Mouse (Mus musculus) monocyte, adult 2 months (primary cell): Measurements from ENCODE around the gene Gm49339.
"Not testable (repeated sequence)": the region's sequence is repeated elsewhere in the genome, so short reads cannot be mapped to it uniquely, and the experiment has no call there.

Experiments
- DNase-seq, 2 experiments: peaks; one replicate each; pipeline ENCODE4 v3.0.0; 2022; ENCODE audit warnings: low spot score in 2 of 2, low read depth in 1 of 2

The Gm49339 gene

GRCm38 (mm10) chr10:51480397-51480796 lies at the start of gene Gm49339, which contains the start of gene Lilr4b:
Gm49339 (plus strand) TSS chr10:51480612.
Lilr4b (plus strand) TSS chr10:51480632.
- DNase-seq: not testable (repeated sequence)

GRCm38 (mm10) chr10:51432940-51433339 lies 47.5 kb upstream of the Gm49339 start:
- DNase-seq: no peak

GRCm38 (mm10) chr10:51435684-51436083 lies 44.7 kb upstream of the Gm49339 start:
- DNase-seq: no peak

GRCm38 (mm10) chr10:51451610-51452009 lies 28.8 kb upstream of the Gm49339 start:
- no peak for DNase-seq

GRCm38 (mm10) chr10:51453616-51454298 lies 26.7 kb upstream of the Gm49339 start:
- peak; percentile 19 to 55 for DNase-seq

GRCm38 (mm10) chr10:51454365-51454764 lies 26.0 kb upstream of the Gm49339 start:
- DNase-seq: peak in 1 of 2 experiments; percentile 4

GRCm38 (mm10) chr10:51455762-51456161 lies 24.6 kb upstream of the Gm49339 start:
- DNase-seq: peak; percentile 33 to 36

GRCm38 (mm10) chr10:51456369-51456768 lies 24.0 kb upstream of the Gm49339 start:
- no peak for DNase-seq

GRCm38 (mm10) chr10:51463800-51464199 lies 16.6 kb upstream of the Gm49339 start:
- not testable (repeated sequence) for DNase-seq

GRCm38 (mm10) chr10:51490691-51491090 lies 10.3 kb downstream of the Gm49339 start, which contains the start of gene Lilrb4a:
Lilrb4a (plus strand) TSS chr10:51490956.
- DNase-seq: not testable (repeated sequence)

GRCm38 (mm10) chr10:51520021-51520420 lies 39.6 kb downstream of the Gm49339 start:
- DNase-seq: peak in 1 of 2 experiments; percentile 22

- peak in 1 of 2 experiments; percentile 17 for DNase-seq
These were observed 41.0 kb downstream of the Gm49339 start for GRCm38 (mm10) chr10:51521453-51521852.

GRCm38 (mm10) chr10:51526090-51526489 lies 45.7 kb downstream of the Gm49339 start:
- no peak for DNase-seq

GRCm38 (mm10) chr10:51526633-51527032 lies 46.2 kb downstream of the Gm49339 start:
- DNase-seq: no peak

- DNase-seq: no peak
These were observed 48.5 kb downstream of the Gm49339 start for GRCm38 (mm10) chr10:51528840-51529434.

- DNase-seq: no peak
These were observed 49.1 kb downstream of the Gm49339 start for GRCm38 (mm10) chr10:51529497-51529896.

GRCm38 (mm10) chr10:51530813-51531212 lies 50.4 kb downstream of the Gm49339 start:
- peak; percentile 21 to 35 for DNase-seq
